Mouse (Mus musculus) hindbrain, embryonic 10.5 days (tissue): ENCODE data around the gene Gm11634. TPM values are rescaled to one million over a fixed set of nuclear protein-coding genes. Genes with fewer than 3 reads are reported as not detected.
"Not testable (repeated sequence)": the region's sequence is repeated elsewhere in the genome, so short reads cannot be mapped to it uniquely, and the experiment has no call there.

Experiments
- DNase-seq: peaks from one replicate; pipeline ENCODE4 v3.0.0-alpha.2; 2017; ENCODE audit warnings: low spot score
- H3K27ac ChIP-seq: fragments of 300-500 bp; sonication (generic); 2 replicates; pipeline ENCODE4 v1.5.1; 2016; ENCODE audit warnings: mild to moderate bottlenecking, moderate library complexity
- H3K27me3 ChIP-seq: fragments of 300-500 bp; sonication (generic); 2 replicates; pipeline ENCODE4 v1.6.1; 2016; ENCODE audit warnings: mild to moderate bottlenecking; ENCODE audit not compliant: poor library complexity, insufficient read depth, severe bottlenecking
- H3K36me3 ChIP-seq: fragments of 300-500 bp; sonication (generic); 2 replicates; pipeline ENCODE4 v1.6.1; 2016; ENCODE audit warnings: mild to moderate bottlenecking, moderate library complexity
- H3K4me1 ChIP-seq: fragments of 300-500 bp; sonication (generic); replicated peaks from 2 replicates; pipeline ENCODE4 v1.6.1; 2016; ENCODE audit warnings: mild to moderate bottlenecking
- H3K4me3 ChIP-seq: fragments of 300-500 bp; sonication (generic); 2 replicates; pipeline ENCODE4 v1.5.1; 2016; ENCODE audit warnings: mild to moderate bottlenecking, moderate library complexity
- H3K9me3 ChIP-seq: fragments of 300-500 bp; sonication (generic); 2 replicates; pipeline ENCODE4 v1.6.1; 2016; ENCODE audit warnings: mild to moderate bottlenecking, moderate library complexity
- WGBS: fragments of 180-500 bp; shearing (Covaris S2); methylation state at CpG from one replicate; pipeline ENCODE4 v1.1.7; 2016; 5-methylcytosine and 5-hydroxymethylcytosine counted together
- polyA plus RNA-seq: library from polyadenylated mRNA; unstranded; fragments of >200 nt; fragmentation: Nextera tagmentation; extraction: Ambion mirVana; gene quantifications from 2 replicates; pipeline ENCODE4 v1.2.1, GENCODE M21; 2016

Gene Gm11634
- polyA plus RNA-seq, 1 experiment from 2014 or later, result not detected

DNA sequence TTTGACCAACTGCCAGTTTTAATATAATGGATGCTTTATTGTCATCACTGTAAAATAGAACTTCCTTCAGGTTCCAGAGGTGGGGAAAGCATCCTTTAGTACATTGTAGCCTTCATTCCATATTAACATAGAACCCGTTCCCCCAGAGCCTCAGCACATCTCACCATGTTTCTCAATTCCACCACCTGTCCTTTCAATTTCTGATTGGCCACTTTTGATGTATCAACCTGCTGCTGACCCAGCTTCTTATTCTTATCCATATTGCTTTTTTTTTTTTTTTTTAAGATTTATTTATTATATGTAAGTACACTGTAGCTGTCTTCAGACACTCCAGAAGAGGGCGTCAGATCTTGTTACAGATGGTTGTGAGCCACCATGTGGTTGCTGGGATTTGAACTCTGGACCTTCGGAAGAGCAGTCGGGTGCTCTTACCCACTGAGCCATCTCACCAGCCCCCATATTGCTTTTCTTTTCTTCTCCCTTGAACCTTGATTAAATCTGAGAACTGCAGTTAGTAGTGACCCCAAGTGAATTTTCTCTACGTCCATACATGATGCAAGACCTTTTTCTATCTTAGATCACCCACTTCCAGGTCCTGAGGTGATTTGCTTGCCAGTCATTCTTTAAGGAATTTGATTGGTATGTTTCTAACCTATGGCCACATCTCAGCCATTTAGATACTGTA lies 29.8 kb upstream of the Gm11634 start:
- H3K27me3 ChIP-seq, H3K9me3 ChIP-seq, DNase-seq: not testable (repeated sequence)
- Histone ChIP-seq H3K36me3 (peaks cover 10% of the 10 kb centered on the region), H3K4me3 (peak overlapping the region; percentile 60), H3K4me1 (peaks cover 20% of the 10 kb centered on the region), H3K27ac (peak overlapping the region; percentile 96; the same call in 1 of the 2 replicates)
- WGBS, result 67% methylated on average over 5 of the region's 5 CpGs

DNA sequence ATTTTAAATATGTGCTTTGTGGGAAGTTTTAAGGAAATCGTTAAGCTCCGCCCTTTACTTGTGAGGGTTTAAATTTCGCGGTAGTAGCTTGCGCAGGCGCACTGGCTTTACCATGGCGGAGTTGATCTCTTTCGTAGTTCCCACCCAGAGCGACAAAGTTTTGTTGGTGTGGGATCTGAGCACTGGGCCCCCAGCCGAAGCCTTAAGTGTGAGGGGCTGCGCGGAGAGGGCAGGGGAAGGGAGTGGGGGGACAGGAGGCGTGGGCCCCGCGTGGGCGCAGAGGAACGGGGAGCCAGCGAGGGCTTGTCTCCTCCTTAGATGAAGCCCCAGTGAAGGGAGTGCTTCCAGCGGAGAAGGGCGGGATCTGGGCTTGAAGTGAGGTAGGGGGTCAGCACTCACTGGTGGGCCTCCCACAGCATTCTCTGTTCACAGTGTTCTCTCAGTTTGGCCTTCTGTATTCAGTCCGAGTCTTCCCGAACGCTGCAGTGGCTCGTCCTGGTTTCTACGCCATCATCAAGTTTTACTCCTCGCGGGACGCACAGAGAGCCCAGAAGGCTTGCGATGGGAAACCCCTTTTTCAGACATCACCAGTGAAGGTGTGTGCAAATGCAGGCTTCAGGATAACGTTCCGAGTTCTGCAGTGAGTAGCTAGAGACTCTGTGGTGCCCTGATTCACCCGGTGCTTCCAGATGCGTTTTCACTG lies 29.0 kb upstream of the Gm11634 start:
- H3K9me3 ChIP-seq, result no peaks in the 10 kb centered on the region
- no peaks in the 10 kb centered on the region for H3K27me3 ChIP-seq
- peaks cover 20% of the 10 kb centered on the region for H3K4me1 ChIP-seq
- H3K4me3 ChIP-seq, result peak overlapping the region; percentile 60
- peaks cover 2% of the 10 kb centered on the region for H3K36me3 ChIP-seq
- WGBS, result under 1% methylated on average over 33 of the region's 33 CpGs
- peak; percentile 93 for DNase-seq
- peak overlapping the region; percentile 96 for H3K27ac ChIP-seq

DNA sequence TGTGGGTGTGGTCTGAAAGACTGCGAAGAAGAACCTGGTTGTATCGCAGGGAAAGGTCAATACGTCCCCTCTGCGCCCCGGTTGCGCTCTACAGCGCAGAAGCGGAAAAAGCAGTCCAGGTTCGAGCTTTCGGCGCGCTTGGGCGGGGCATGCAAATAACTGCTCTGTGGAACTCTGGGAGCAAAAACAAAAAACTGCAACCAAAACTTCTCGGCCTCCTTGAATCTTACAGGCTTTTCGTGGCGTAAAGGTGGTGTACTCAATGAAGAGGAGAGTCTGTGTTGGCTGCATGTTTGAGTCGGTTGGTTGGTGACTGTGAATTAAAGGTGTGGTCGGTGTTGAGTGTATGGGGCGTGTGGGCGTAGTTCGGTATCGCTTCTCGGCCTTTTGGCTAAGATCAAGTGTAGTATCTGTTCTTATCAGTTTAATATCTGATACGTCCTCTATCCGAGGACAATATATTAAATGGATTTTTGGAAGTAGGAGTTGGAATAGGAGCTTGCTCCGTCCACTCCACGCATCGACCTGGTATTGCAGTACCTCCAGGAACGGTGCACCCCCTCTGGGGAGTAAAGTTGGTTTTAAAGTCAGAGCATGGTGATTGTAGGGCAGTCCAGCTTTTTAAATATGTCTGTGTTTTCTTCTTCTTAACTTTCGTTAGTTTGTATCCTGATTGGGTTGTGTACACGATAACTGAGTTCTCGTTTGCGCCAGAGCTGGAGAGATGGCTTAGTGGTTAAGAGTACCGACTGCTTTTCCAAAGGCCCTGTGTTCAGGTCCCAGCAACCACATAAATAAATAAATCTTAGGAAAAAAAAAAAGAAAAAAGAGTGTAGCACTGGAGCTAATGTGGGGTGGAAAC lies 28.2 kb upstream of the Gm11634 start, which contains the start of gene Rdm1:
Gene Rdm1 (plus strand): TSS at position 201 of the 862 bp plus-strand sequence.
- Histone ChIP-seq H3K4me3 (peak within 1 kb of the TSS; percentile 60), H3K4me1 (peaks cover 20% of the 10 kb centered on the region), H3K36me3 (no peaks in the 10 kb centered on the region), H3K27me3 (no peaks in the 10 kb centered on the region), H3K9me3 (no peaks in the 10 kb centered on the region), H3K27ac (peak within 1 kb of the TSS; percentile 98)
- DNase-seq, result peak; percentile 90
- under 1% methylated on average over 34 of the region's 34 CpGs for WGBS

GRCm38 (mm10) chr11:101626649-101626994 lies 27.6 kb upstream of the Gm11634 start:
- DNase-seq, result no peak
- Histone ChIP-seq H3K27me3 (no peaks in the 10 kb centered on the region), H3K4me3 (peak overlapping the region; percentile 49), H3K36me3 (no peaks in the 10 kb centered on the region), H3K4me1 (peaks cover 20% of the 10 kb centered on the region), H3K9me3 (no peaks in the 10 kb centered on the region), H3K27ac (peak overlapping the region; percentile 98)
- WGBS, result 5% methylated on average over 8 of the region's 8 CpGs

GRCm38 (mm10) chr11:101620022-101620655 lies 21.1 kb upstream of the Gm11634 start:
- H3K27me3 ChIP-seq, H3K36me3 ChIP-seq, H3K9me3 ChIP-seq, DNase-seq, H3K4me3 ChIP-seq, H3K27ac ChIP-seq: not testable (repeated sequence)
- H3K4me1 ChIP-seq, result peaks cover 21% of the 10 kb centered on the region
- WGBS, result 90% methylated on average over 11 of the region's 11 CpGs

- Histone ChIP-seq H3K36me3 (no peaks in the 10 kb centered on the region), H3K4me1 (peaks cover 29% of the 10 kb centered on the region), H3K4me3 (no peak overlapping the region), H3K27me3 (0 out of 2 replicates have a peak, but pooled peaks cover 2% of the 10 kb centered on the region), H3K9me3 (no peaks in the 10 kb centered on the region), H3K27ac (peak overlapping the region; percentile 83)
- DNase-seq, result no peak
- WGBS, result 83% methylated on average over 3 of the region's 3 CpGs
Observed at GRCm38 (mm10) chr11:101618596-101618995, 19.5 kb upstream of the Gm11634 start.

GRCm38 (mm10) chr11:101617849-101618248 lies 18.8 kb upstream of the Gm11634 start:
- peak overlapping the region; percentile 83 for H3K27ac ChIP-seq
- peak; percentile 87 for DNase-seq
- no peaks in the 10 kb centered on the region for H3K9me3 ChIP-seq
- no peaks in the 10 kb centered on the region for H3K36me3 ChIP-seq
- H3K27me3 ChIP-seq, result 0 out of 2 replicates have a peak, but pooled peaks cover 2% of the 10 kb centered on the region
- H3K4me3 ChIP-seq, result peak overlapping the region; percentile 37
- WGBS, result 5% methylated on average over 8 of the region's 8 CpGs
- peaks cover 29% of the 10 kb centered on the region for H3K4me1 ChIP-seq

- H3K4me3 ChIP-seq, result peak overlapping the region; percentile 37
- H3K9me3 ChIP-seq, result no peaks in the 10 kb centered on the region
- WGBS, result 17% methylated on average over 18 of the region's 18 CpGs
- peak overlapping the region; percentile 83 for H3K27ac ChIP-seq
- DNase-seq, result no peak
- no peaks in the 10 kb centered on the region for H3K36me3 ChIP-seq
- H3K4me1 ChIP-seq, result peaks cover 29% of the 10 kb centered on the region
- 0 out of 2 replicates have a peak, but pooled peaks cover 2% of the 10 kb centered on the region for H3K27me3 ChIP-seq
Observed at GRCm38 (mm10) chr11:101616948-101617767, 18.1 kb upstream of the Gm11634 start.

GRCm38 (mm10) chr11:101616104-101616503 lies 17.0 kb upstream of the Gm11634 start:
- H3K27me3 ChIP-seq, result 0 out of 2 replicates have a peak, but pooled peaks cover 2% of the 10 kb centered on the region
- no peak overlapping the region for H3K4me3 ChIP-seq
- no peak for DNase-seq
- H3K36me3 ChIP-seq, result no peaks in the 10 kb centered on the region
- 88% methylated on average over 8 of the region's 8 CpGs for WGBS
- H3K4me1 ChIP-seq, result peaks cover 29% of the 10 kb centered on the region
- no peak overlapping the region for H3K27ac ChIP-seq
- no peaks in the 10 kb centered on the region for H3K9me3 ChIP-seq

GRCm38 (mm10) chr11:101615380-101615779 lies 16.3 kb upstream of the Gm11634 start:
- H3K9me3 ChIP-seq, result no peaks in the 10 kb centered on the region
- no peak overlapping the region for H3K4me3 ChIP-seq
- WGBS, result 82% methylated on average over 6 of the region's 6 CpGs
- 0 out of 2 replicates have a peak, but pooled peaks cover 2% of the 10 kb centered on the region for H3K27me3 ChIP-seq
- no peak overlapping the region for H3K27ac ChIP-seq
- no peaks in the 10 kb centered on the region for H3K36me3 ChIP-seq
- no peak for DNase-seq
- peaks cover 36% of the 10 kb centered on the region for H3K4me1 ChIP-seq

GRCm38 (mm10) chr11:101614116-101614515 lies 15.1 kb upstream of the Gm11634 start:
- H3K27me3 ChIP-seq, result 0 out of 2 replicates have a peak, but pooled peaks cover 2% of the 10 kb centered on the region
- H3K4me3 ChIP-seq, result no peak overlapping the region
- no peaks in the 10 kb centered on the region for H3K9me3 ChIP-seq
- H3K36me3 ChIP-seq, result no peaks in the 10 kb centered on the region
- WGBS, result 72% methylated on average over 4 of the region's 4 CpGs
- H3K4me1 ChIP-seq, result peaks cover 38% of the 10 kb centered on the region
- no peak for DNase-seq
- no peak overlapping the region for H3K27ac ChIP-seq
